Mouse (Mus musculus) thymus, adult 2 months (tissue): ENCODE results near the gene Mesd.

Experiments used
- CTCF ChIP-seq: fragments of 200-500 bp; IDR thresholded peaks from 2 replicates; pipeline ENCODE4 v1.5.1; 2012; ENCODE audit warnings: mild to moderate bottlenecking, control low read depth, low read length, moderate library complexity, borderline replicate concordance; ENCODE audit not compliant: control insufficient read depth, poor library complexity, insufficient read depth; ENCODE audit errors: extremely low read depth
- POLR2A ChIP-seq: fragments of 200-500 bp; IDR thresholded peaks from 2 replicates; pipeline ENCODE4 v1.6.1; 2012; ENCODE audit warnings: mild to moderate bottlenecking, low read length, control low read depth, moderate library complexity; ENCODE audit not compliant: control insufficient read depth, poor library complexity, insufficient read depth; ENCODE audit errors: extremely low read depth

DNA sequence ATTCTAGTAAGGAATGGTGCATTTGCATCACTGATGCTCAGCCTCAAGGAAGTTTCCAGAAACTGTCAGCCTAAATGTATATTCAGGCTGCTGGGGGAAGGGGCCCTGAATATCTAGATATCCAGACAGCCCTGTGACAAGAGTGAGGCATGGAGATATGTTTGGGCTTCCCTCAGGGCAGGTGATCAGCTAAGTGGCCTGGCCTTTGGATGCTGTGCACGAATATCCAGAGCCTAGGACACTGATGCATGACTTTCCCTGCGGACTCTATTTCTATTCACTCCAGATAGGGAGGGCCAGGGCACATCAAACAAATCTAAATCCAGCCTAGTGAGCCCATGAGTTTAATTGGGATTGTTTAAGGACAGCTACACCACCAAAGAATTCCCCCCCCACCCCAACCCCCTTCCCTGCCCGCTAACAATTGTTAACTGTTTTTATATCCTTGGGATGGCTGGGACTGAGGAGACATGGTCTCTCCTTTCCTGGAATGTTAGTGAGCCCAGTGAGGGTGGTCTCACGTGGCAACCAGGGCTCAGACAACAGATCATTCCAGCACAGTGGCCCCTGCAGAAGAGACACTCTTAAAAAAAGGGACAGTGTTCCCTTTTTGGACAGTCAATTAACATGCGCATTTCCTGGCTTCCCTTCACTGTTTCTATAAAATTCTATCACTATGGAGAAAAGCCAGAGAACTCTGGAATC, 14.3 kb upstream of the Mesd start:
- TF ChIP-seq POLR2A: no peak
- no peak for TF ChIP-seq CTCF
